Mouse (Mus musculus) cerebellum, adult 11-12 months (tissue): ENCODE measurements at regions not wholly inside any gene's neighbourhood (a gene's known extent, or its start where the extent isn't known, plus 50 kb on each side); places are given as distances from the start of the nearest gene placed in this dataset.

Experiments
- DNase-seq: peaks from one replicate; pipeline ENCODE4 v3.0.0; 2022

DNA sequence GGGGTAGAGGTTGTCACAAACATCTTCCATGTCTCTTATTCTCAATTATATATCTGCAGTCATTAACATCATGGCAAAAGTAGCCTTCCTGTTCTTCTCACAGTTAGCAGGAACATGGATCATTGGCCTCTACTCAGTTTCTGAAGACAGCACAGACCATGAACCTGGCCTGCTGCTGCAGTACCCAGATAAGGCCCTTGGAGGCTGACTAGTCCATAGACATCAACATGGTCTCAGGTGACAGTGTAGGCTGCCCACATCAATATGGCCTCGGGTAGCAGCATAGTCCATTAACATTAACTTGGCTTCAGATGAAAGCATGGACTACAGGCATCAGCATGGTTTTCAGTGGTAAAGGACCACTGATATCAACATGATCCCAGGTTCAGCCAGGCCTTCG lies 95.9 kb upstream of the Tmtc4 start:
- no peak for DNase-seq

DNA sequence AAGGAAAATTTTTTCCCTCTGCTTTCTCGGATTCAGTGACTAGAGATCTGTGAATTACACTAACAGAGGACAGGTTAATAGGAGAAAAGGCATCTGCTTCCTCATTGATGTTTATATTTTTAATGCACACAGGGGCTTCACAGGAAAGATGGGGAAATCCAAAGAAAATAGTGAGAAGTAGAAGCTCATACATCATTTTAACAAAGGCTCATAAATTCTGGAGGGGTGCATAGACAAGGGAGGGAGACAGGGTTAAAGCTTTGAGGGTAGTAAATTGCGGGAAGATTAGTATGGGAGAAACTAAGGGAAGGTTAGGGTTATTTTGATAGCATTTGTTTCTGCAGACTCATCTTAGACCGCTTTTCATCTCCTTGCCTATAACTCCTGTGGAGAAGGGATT lies 95.0 kb upstream of the Tmtc4 start:
- DNase-seq = no peak

DNA sequence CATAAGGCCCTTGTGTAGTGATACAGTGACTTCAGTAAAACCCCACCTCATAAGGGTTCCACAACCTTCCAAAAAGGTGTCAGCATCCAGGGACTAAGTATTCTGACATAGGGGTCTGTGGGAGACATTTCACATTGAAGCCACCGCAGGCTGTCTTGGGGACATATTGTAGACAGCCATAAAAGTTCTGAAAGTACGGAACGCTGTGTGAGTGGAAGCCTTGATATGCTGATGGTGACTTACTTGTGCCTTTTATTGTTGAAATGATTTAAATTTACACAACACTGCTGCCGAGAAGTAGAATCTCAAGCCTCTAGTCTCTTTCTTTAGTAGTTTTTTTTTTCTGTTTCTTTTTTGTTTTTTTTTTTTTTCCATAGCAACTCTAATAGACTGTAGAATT lies 82.5 kb upstream of the Tmtc4 start:
- DNase-seq = no peak

DNA sequence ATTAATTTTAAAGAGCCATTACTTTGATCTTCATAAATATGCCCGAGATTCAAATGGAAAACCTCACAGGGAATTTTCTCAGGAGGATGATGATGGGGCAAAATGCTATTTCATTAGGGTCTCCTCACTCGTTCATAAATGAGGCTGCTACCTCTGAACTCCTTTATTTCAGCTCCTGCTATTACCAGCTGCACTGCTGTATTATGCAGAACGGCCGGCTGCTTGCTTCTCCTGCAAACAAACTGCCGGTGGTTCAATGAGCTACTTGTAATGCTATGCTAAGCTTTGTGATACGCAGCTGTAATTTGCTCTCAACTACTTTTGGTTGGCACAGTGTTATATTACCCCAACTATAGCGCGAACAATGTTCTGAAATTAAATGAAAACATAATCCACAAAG lies 81.7 kb upstream of the Tmtc4 start:
- DNase-seq = no peak

DNA sequence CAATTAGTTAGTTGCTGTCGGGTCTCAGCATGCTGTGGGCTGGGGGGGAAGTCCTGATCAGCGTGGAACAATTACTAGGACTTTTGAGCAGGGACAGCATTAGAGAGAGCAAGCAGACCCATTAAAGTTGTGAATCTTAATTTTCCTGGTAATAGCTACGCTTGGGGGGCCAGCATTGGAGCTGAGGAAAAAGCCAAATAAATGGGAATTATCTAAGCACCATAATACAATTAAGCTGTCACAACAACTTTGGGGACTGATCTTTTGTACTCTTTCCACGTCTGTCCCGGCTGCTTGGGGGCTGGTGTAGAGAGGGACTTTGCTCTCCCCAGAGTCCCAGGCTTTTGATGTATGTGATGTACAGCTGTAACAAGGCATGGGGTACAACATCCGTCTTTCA lies 81.3 kb upstream of the Tmtc4 start:
- DNase-seq = no peak

DNA sequence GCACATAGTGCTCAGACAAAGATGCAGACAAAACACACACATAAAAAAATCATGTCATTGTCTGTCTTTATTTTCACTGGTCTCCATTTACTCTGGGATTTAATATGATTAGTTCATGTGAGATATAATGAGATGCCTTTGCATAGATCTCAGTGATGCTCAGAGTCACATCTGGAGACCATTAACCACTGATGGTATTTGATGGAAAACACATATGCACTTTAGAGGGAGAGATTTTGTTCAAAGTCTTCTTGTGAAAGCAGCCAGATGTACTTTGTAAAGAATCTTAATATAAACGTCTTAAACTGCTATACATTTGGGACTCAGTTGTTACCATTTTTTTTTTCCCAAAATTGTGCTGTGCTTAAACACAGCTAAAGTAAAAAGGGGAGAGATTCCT lies 79.1 kb upstream of the Tmtc4 start:
- DNase-seq = no peak

DNA sequence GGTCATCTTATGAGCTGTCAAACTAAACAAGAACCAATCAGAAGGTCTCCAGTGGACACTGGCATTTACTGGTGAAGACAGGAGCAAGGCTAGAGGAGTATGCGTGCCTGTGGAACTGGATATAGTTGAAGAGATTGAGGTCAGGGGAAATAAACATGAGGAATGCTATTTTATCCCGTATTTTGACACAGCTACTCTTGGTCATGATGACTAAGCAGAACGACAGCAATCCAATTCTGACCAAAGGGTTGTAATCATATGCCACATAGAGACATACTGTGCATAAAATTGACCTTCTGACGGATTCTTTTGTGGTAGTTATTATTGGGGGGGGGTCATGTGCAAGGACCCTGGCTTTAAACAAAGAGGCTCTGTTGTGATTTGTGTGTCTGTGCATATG lies 73.1 kb upstream of the Tmtc4 start:
- no peak for DNase-seq

DNA sequence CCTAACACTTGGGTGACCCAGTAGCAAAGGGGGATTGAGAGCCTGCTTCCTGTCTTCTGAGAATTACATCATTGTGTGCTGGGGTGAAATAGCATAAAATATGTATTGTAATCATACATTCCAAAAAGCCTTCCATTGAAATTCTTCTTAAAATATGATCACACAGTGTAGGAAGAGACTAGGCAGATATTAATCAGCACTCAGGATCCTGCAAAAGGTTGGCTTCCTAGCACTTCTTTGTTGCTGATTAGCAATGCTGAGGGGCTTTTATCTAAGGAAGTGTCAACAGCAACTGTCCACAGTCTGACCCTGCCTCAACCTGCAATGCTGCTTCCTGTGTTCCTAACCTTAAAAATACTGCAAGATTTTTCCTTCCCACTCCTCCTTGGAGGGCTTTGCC lies 64.6 kb upstream of the Tmtc4 start:
- DNase-seq = no peak

DNA sequence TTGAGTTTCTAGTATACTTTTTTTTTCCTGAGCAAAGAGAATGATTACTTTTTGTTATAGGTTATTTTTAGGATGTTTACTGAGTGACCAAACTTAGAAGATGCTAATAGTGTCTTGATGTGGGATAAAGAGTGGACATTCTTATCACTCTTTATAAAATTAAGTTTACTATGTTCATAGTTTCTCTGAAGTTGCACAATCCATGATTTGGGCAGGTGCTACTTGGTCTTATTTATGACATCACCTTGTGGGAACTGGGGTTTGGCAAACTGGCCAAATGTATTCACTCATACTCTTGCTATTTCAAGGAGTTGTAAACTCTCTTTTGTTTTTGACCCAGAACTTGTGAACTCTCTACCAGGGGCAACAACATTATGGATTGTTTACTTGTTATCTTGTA lies 56.2 kb upstream of the Tmtc4 start:
- DNase-seq = no peak

DNA sequence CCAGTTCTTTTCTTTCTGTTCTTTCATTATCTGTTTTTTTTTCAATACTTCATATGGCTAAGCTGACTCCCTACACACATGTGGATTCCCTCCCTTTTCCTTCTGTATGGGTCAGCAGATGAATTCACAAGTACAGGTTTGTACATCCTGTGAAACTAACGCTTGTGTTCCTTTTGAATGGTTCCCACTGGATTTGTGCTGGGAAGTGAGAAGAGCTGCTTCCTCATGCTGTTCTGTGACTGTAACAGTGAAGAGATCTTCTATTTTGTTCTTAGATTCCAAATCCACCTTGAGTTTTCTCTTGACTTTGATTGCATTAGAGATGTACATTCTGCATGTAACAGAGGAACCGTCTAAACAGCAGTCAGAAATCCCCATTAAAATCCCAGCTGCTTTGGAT lies 53.6 kb upstream of the Tmtc4 start:
- no peak for DNase-seq
